Mouse (Mus musculus): ENCODE results near the gene Gm8068. TPM values are rescaled to one million over a fixed set of nuclear protein-coding genes. Genes with fewer than 3 reads are reported as not detected.
"Not testable (repeated sequence)": the region's sequence is repeated elsewhere in the genome, so short reads cannot be mapped to it uniquely, and the experiment has no call there.

Gene Gm8068
- polyA plus RNA-seq (2014; fragmentation: Nextera tagmentation; extraction: Ambion mirVana), result not detected in 2 replicates

DNA sequence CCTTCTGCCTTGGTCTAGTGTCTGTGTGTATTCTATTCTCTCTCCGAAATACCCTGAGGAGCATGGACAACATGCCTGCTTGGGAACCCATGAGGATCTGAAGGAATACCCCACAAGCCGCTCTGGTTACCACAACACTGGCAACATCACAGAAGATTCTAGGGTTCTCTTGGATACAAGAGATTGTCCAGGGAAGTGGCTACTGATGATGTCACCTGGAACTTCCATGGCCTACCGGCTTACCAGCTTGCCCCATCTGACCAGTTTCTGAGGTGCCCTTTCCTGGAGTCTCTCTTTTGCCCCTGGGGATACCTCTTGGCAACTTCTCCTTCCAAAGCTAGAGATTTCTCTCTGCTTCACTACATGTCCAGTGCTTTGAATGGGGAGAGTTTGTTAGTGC, at the start of gene Gm8068:
Gm8068 (minus strand) TSS at position 101 of the 400 bp plus-strand sequence.
- not testable (repeated sequence) for DNase-seq (ENCODE audit: low spot score); H3K9ac ChIP-seq (ENCODE audit: low read depth, low read length); H3K9me3 ChIP-seq (ENCODE audit: control insufficient read depth, low read length); ATAC-seq (ENCODE audit: low read depth); H3K27ac ChIP-seq (replicated peaks; ENCODE audit: low read depth, low read length); H3K4me2 ChIP-seq (ENCODE audit: low read depth, low read length); H3K4me3 ChIP-seq (ENCODE audit: low read depth, low read length); H3K27me3 ChIP-seq (replicated peaks; ENCODE audit: control insufficient read depth, insufficient read depth, low read length); H3K36me3 ChIP-seq (ENCODE audit: control insufficient read depth, insufficient read depth, low read length); H3K4me1 ChIP-seq (ENCODE audit: control insufficient read depth, insufficient read depth, low read length)
- WGBS, result no CpG with 5 or more reads among the region's 3 CpGs

- H3K4me1 ChIP-seq (ENCODE audit: control insufficient read depth, insufficient read depth, low read length); H3K4me3 ChIP-seq (ENCODE audit: low read depth, low read length); H3K27ac ChIP-seq (replicated peaks; ENCODE audit: low read depth, low read length); H3K9ac ChIP-seq (ENCODE audit: low read depth, low read length); DNase-seq (ENCODE audit: low spot score); H3K27me3 ChIP-seq (replicated peaks; ENCODE audit: control insufficient read depth, insufficient read depth, low read length); H3K4me2 ChIP-seq (ENCODE audit: low read depth, low read length); ATAC-seq (ENCODE audit: low read depth); H3K36me3 ChIP-seq (ENCODE audit: control insufficient read depth, insufficient read depth, low read length); H3K9me3 ChIP-seq (ENCODE audit: control insufficient read depth, low read length): not testable (repeated sequence)
- no CpG with 5 or more reads among the region's 1 CpGs for WGBS
Observed at GRCm38 (mm10) chr14:41750514-41750913, 48.8 kb upstream of the Gm8068 start, which contains the start of gene Gm7929. Gene Gm7929 (minus strand): TSS chr14:41750614.

GRCm38 (mm10) chr14:41723437-41723836, 21.8 kb upstream of the Gm8068 start:
- ATAC-seq (ENCODE audit: low read depth); H3K27ac ChIP-seq (replicated peaks; ENCODE audit: low read depth, low read length); H3K36me3 ChIP-seq (ENCODE audit: control insufficient read depth, insufficient read depth, low read length); H3K4me1 ChIP-seq (ENCODE audit: control insufficient read depth, insufficient read depth, low read length); H3K9me3 ChIP-seq (ENCODE audit: control insufficient read depth, low read length); H3K4me3 ChIP-seq (ENCODE audit: low read depth, low read length); H3K4me2 ChIP-seq (ENCODE audit: low read depth, low read length); H3K9ac ChIP-seq (ENCODE audit: low read depth, low read length); H3K27me3 ChIP-seq (replicated peaks; ENCODE audit: control insufficient read depth, insufficient read depth, low read length); DNase-seq (ENCODE audit: low spot score): not testable (repeated sequence)
- 71% methylated on average over 12 of the region's 17 CpGs for WGBS

DNA sequence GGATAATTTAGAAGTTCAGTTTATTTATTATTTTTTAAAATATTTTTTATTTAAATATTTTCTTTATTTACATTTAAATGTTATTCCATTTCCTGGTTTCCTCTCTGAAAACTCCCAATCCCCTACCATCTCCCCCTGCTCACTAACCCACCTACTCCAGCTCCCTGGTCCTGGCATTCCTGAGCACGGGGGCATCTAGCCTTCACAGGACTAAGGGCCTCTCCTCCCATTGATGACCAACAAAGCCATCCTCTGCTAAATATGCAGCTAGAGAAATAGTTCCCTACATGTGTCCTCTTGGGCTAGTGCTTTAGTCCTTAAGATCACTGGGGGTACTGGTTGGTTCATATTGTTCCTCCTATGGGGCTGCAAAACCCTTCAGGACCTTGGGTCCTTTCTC, 15.5 kb upstream of the Gm8068 start:
- H3K4me1 ChIP-seq (ENCODE audit: control insufficient read depth, insufficient read depth, low read length); H3K9me3 ChIP-seq (ENCODE audit: control insufficient read depth, low read length); ATAC-seq (ENCODE audit: low read depth); DNase-seq (ENCODE audit: low spot score); H3K4me2 ChIP-seq (ENCODE audit: low read depth, low read length); H3K36me3 ChIP-seq (ENCODE audit: control insufficient read depth, insufficient read depth, low read length); H3K27me3 ChIP-seq (replicated peaks; ENCODE audit: control insufficient read depth, insufficient read depth, low read length); H3K27ac ChIP-seq (replicated peaks; ENCODE audit: low read depth, low read length); H3K4me3 ChIP-seq (ENCODE audit: low read depth, low read length); H3K9ac ChIP-seq (ENCODE audit: low read depth, low read length): not testable (repeated sequence)
- WGBS, result 81% methylated on average over 1 of the region's 1 CpGs

DNA sequence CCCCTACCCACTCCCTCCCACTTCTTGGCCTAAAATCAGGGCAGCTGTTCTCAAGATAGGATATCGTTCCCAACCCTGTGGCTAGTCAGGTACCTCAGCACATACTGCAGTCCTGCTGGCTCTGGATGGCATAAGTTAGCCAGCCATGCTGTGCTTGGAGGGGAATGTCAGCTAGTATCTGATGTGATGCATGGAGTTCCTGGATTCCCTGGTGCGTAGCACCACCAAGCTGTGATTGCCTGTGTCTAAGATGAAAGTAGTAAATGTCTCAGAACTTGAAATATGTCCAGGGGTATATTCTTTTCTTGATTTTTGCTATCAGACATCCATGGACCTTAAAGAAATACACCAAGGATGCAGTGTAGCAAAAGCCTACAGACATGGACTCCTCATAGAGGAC, 53.5 kb downstream of the Gm8068 start:
- not testable (repeated sequence) for H3K9me3 ChIP-seq (ENCODE audit: control insufficient read depth, low read length); H3K4me1 ChIP-seq (ENCODE audit: control insufficient read depth, insufficient read depth, low read length); ATAC-seq (ENCODE audit: low read depth); H3K27me3 ChIP-seq (replicated peaks; ENCODE audit: control insufficient read depth, insufficient read depth, low read length); H3K27ac ChIP-seq (replicated peaks; ENCODE audit: low read depth, low read length); H3K36me3 ChIP-seq (ENCODE audit: control insufficient read depth, insufficient read depth, low read length); DNase-seq (ENCODE audit: low spot score); H3K4me3 ChIP-seq (ENCODE audit: low read depth, low read length); H3K4me2 ChIP-seq (ENCODE audit: low read depth, low read length); H3K9ac ChIP-seq (ENCODE audit: low read depth, low read length)
- 88% methylated on average over 2 of the region's 2 CpGs for WGBS

Other genes with a start within 250 kb of the Gm8068 start
- not detected in 2 replicates for gene Gm7954, start 248.4 kb downstream of the Gm8068 start, polyA plus RNA-seq (2014; fragmentation: Nextera tagmentation; extraction: Ambion mirVana)
- not detected in 2 replicates for gene Gm3486, start 212.4 kb downstream of the Gm8068 start, polyA plus RNA-seq (2014; fragmentation: Nextera tagmentation; extraction: Ambion mirVana)
- gene Gm7970, start 146.3 kb downstream of the Gm8068 start, polyA plus RNA-seq (2014; fragmentation: Nextera tagmentation; extraction: Ambion mirVana), result not detected in 2 replicates
- not detected in 2 replicates for gene 1700049E17Rik2, start 128.7 kb downstream of the Gm8068 start, polyA plus RNA-seq (2014; fragmentation: Nextera tagmentation; extraction: Ambion mirVana)
- not detected in 2 replicates for gene Gm3072, start 77.3 kb downstream of the Gm8068 start, polyA plus RNA-seq (2014; fragmentation: Nextera tagmentation; extraction: Ambion mirVana)
- gene Gm3676, start 55.4 kb downstream of the Gm8068 start, polyA plus RNA-seq (2014; fragmentation: Nextera tagmentation; extraction: Ambion mirVana), result not detected in 2 replicates
- gene Gm7929, start 48.7 kb upstream of the Gm8068 start, polyA plus RNA-seq (2014; fragmentation: Nextera tagmentation; extraction: Ambion mirVana), result not detected in 2 replicates
- not detected in 2 replicates for gene Gm47189, start 70.6 kb upstream of the Gm8068 start, polyA plus RNA-seq (2014; fragmentation: Nextera tagmentation; extraction: Ambion mirVana)
- gene Gm7980, start 205.4 kb upstream of the Gm8068 start, polyA plus RNA-seq (2014; fragmentation: Nextera tagmentation; extraction: Ambion mirVana), result not detected in 2 replicates
- gene 1700049E17Rik1, start 223.1 kb upstream of the Gm8068 start, polyA plus RNA-seq (2014; fragmentation: Nextera tagmentation; extraction: Ambion mirVana), result not detected in 2 replicates
- gene 1700024B05Rik, start 242.1 kb upstream of the Gm8068 start, polyA plus RNA-seq (2014; fragmentation: Nextera tagmentation; extraction: Ambion mirVana), result not detected in 2 replicates

Data from embryonic facial prominence, embryonic 14.5 days (tissue).